Comparison of ENCODE assay signal across 9 mouse cellular contexts in the genomic region with DNA sequence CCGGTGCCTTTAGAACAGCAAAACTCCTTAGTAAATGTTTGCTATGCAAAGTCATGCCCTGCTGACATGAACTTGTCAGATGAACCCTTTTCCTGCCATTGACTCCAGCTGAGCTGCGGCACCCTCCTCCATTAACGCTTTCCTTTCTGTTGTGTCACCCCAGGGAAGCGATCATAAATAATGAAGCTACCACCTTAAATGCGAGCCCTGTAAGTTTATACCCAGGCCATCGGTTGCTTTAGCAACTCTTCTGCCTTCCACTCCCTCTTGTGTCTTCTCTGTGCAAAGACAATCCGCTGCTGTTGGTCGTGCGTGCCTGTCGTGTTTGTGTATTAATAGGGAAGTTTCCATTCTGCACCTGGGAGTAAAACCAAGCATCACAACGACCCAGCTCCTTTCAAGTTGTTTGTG. TPM values are rescaled to one million over a fixed set of nuclear protein-coding genes. Genes with fewer than 3 reads are reported as not detected.
DNase-seq lines count a peak whose midpoint lies in the region; ATAC-seq lines count a peak whose summit lies in the region.
"Had no signal": no experiment of that assay in that cellular context is flagged by ENCODE, and none has a peak within 500 bp of the region (broad histone marks: within the 10 kb centered on the region; RNA-seq: fewer than 3 reads in every experiment).

No protein-coding gene starts in this region.

- 10% methylated on average over 11 of the region's 11 CpGs for WGBS in forebrain, embryonic 13.5 days
- 15% methylated on average over 11 of the region's 11 CpGs for WGBS in forebrain, embryonic 11.5 days
- 4% methylated on average over 11 of the region's 11 CpGs for WGBS in intestine, embryonic 14.5 days
- 10% methylated on average over 11 of the region's 11 CpGs for WGBS in midbrain, embryonic 14.5 days

- peak overlapping the region; percentile 57; the same call in 1 of the 2 replicates for H3K4me3 ChIP-seq in forebrain, embryonic 13.5 days
- no peak overlapping the region for H3K4me3 ChIP-seq in forebrain, embryonic 11.5 days (ENCODE audit: low read depth, low read length)
- H3K4me3 ChIP-seq in intestine, embryonic 14.5 days (ENCODE audit: low read depth, low read length): no peak overlapping the region
- H3K4me3 ChIP-seq in midbrain, embryonic 14.5 days (replicated peaks; ENCODE audit: low read depth, low read length): no peak overlapping the region

- no peaks in the 10 kb centered on the region for H3K9me3 ChIP-seq in forebrain, embryonic 13.5 days (replicated peaks)
- H3K9me3 ChIP-seq in forebrain, embryonic 11.5 days (ENCODE audit: control insufficient read depth, low read length): no peaks in the 10 kb centered on the region
- no peaks in the 10 kb centered on the region for H3K9me3 ChIP-seq in intestine, embryonic 14.5 days (ENCODE audit: control insufficient read depth, low read length)
- no peaks in the 10 kb centered on the region for H3K9me3 ChIP-seq in midbrain, embryonic 14.5 days (ENCODE audit: control insufficient read depth, low read length)
- H3K9me3 ChIP-seq: G1E had no signal

- DNase-seq in forebrain, embryonic 11.5 days (ENCODE audit: low spot score): no peak
- DNase-seq in embryo, embryonic 9.5 days (ENCODE audit: extremely low spot score): peak; percentile 30
- DNase-seq in intestine, embryonic 14.5 days (ENCODE audit: low spot score): no peak
- DNase-seq in midbrain, embryonic 14.5 days: peak; percentile 64
- no peak for DNase-seq in gastrocnemius, postnatal 14 days
- DNase-seq in thymus, postnatal 14 days: no peak

- H3K27me3 ChIP-seq in forebrain, embryonic 13.5 days: peaks cover 28% of the 10 kb centered on the region
- H3K27me3 ChIP-seq in forebrain, embryonic 11.5 days (ENCODE audit: control insufficient read depth, insufficient read depth, low read length): peaks cover 12% of the 10 kb centered on the region
- peaks cover 29% of the 10 kb centered on the region for H3K27me3 ChIP-seq in intestine, embryonic 14.5 days (replicated peaks; ENCODE audit: control insufficient read depth, insufficient read depth, low read length)
- H3K27me3 ChIP-seq in midbrain, embryonic 14.5 days (ENCODE audit: control insufficient read depth, insufficient read depth, low read length): peaks cover 36% of the 10 kb centered on the region

- H3K9ac ChIP-seq in forebrain, embryonic 13.5 days: no peak overlapping the region
- H3K9ac ChIP-seq in forebrain, embryonic 11.5 days (ENCODE audit: low read length): no peak overlapping the region
- no peak overlapping the region for H3K9ac ChIP-seq in intestine, embryonic 14.5 days (ENCODE audit: low read length)
- no peak overlapping the region for H3K9ac ChIP-seq in midbrain, embryonic 14.5 days (replicated peaks; ENCODE audit: low read length)

- H3K36me3 ChIP-seq in forebrain, embryonic 13.5 days (ENCODE audit: poor library complexity, severe bottlenecking): no peaks in the 10 kb centered on the region
- H3K36me3 ChIP-seq in forebrain, embryonic 11.5 days (ENCODE audit: control insufficient read depth, insufficient read depth, low read length): no peaks in the 10 kb centered on the region
- H3K36me3 ChIP-seq in intestine, embryonic 14.5 days (ENCODE audit: control insufficient read depth, insufficient read depth, low read length): no peaks in the 10 kb centered on the region
- H3K36me3 ChIP-seq in midbrain, embryonic 14.5 days (ENCODE audit: control insufficient read depth, insufficient read depth, low read length): no peaks in the 10 kb centered on the region
- H3K36me3 ChIP-seq: G1E had no signal

- H3K4me2 ChIP-seq in forebrain, embryonic 13.5 days: peak overlapping the region; percentile 82
- no peak overlapping the region for H3K4me2 ChIP-seq in forebrain, embryonic 11.5 days (ENCODE audit: low read depth, low read length, severe bottlenecking)
- H3K4me2 ChIP-seq in intestine, embryonic 14.5 days (ENCODE audit: low read length): peak overlapping the region; percentile 20; the same call in 1 of the 2 replicates
- peak overlapping the region; percentile 9; the same call in 1 of the 2 replicates for H3K4me2 ChIP-seq in midbrain, embryonic 14.5 days (ENCODE audit: low read length)

- H3K4me1 ChIP-seq in forebrain, embryonic 13.5 days: peaks cover 30% of the 10 kb centered on the region
- peaks cover 10% of the 10 kb centered on the region for H3K4me1 ChIP-seq in forebrain, embryonic 11.5 days (replicated peaks; ENCODE audit: control insufficient read depth, insufficient read depth, low read length)
- peaks cover 8% of the 10 kb centered on the region for H3K4me1 ChIP-seq in intestine, embryonic 14.5 days (replicated peaks; ENCODE audit: control insufficient read depth, insufficient read depth, low read length)
- peaks cover 9% of the 10 kb centered on the region; the same call in 1 of the 2 replicates for H3K4me1 ChIP-seq in midbrain, embryonic 14.5 days (ENCODE audit: control insufficient read depth, insufficient read depth, low read length)

- H3K27ac ChIP-seq in forebrain, embryonic 13.5 days: no peak overlapping the region
- no peak overlapping the region for H3K27ac ChIP-seq in forebrain, embryonic 11.5 days (ENCODE audit: low read depth, low read length)
- H3K27ac ChIP-seq in intestine, embryonic 14.5 days (ENCODE audit: low read depth): no peak overlapping the region
- H3K27ac ChIP-seq in midbrain, embryonic 14.5 days (replicated peaks; ENCODE audit: low read depth, low read length): no peak overlapping the region

- intact Hi-C loops in gastrocnemius, postnatal 14 days (cut with DNase I; ENCODE audit: low total_unique reads): no loop called here

- ATAC-seq in forebrain, embryonic 13.5 days: no peak
- ATAC-seq in forebrain, embryonic 11.5 days (replicated peaks; ENCODE audit: low FRiP score): no peak
- peak; percentile 29 for ATAC-seq in CD4-positive, CD25-positive, alpha-beta regulatory T cell, adult 4 months
- no peak for ATAC-seq in intestine, embryonic 14.5 days (replicated peaks; ENCODE audit: low FRiP score, low TSS enrichment, low read depth)
- ATAC-seq in midbrain, embryonic 14.5 days (ENCODE audit: low FRiP score, low TSS enrichment): no peak

RNA-seq across cellular contexts. Expression of gene Dusp14, which starts 3.0 kb away (rescaled TPM):
- polyA plus RNA-seq in forebrain, embryonic 13.5 days (2015; fragmentation: Nextera tagmentation; extraction: Ambion mirVana): 27.6 and 33.8 TPM in 2 replicates
- polyA plus RNA-seq in forebrain, embryonic 11.5 days (2014; fragmentation: Nextera tagmentation; extraction: Ambion mirVana): 12.8 and 17.8 TPM in 2 replicates
- 1 to 10 TPM; 7.3 to 10.0 TPM for polyA plus RNA-seq in CD4-positive, CD25-positive, alpha-beta regulatory T cell, adult 4 months (2017; shearing (Covaris generic))
- polyA plus RNA-seq in intestine, embryonic 14.5 days (2014; fragmentation: Nextera tagmentation; extraction: Ambion mirVana): 16.0 and 20.6 TPM in 2 replicates
- 8.4 and 9.0 TPM in 2 replicates for polyA plus RNA-seq in midbrain, embryonic 14.5 days (2014; fragmentation: Nextera tagmentation; extraction: Ambion mirVana)
- total RNA-seq in gastrocnemius, postnatal 14 days (2021): 10 to 100 TPM in 1 of 2 experiments, 1 to 10 TPM in 1; 9.7 to 12.4 TPM
- total RNA-seq: G1E had no signal
- polyA plus RNA-seq: G1E had no signal

Comparison
In these comparisons a context has a peak if more than half of its experiments do, and no peak if none do; other contexts are left out.
1. DNase-seq: peak in embryo, embryonic 9.5 days (single experiment) and midbrain, embryonic 14.5 days (single experiment); none in forebrain, embryonic 11.5 days (single experiment), intestine, embryonic 14.5 days (single experiment), gastrocnemius, postnatal 14 days (single experiment) and thymus, postnatal 14 days (single experiment).